In genomic region chr13:101465748-101466127, GRCm38 (mm10) we compare ENCODE assay signal across 18 mouse cellular contexts.
"Had no signal": no experiment of that assay in that cellular context is flagged by ENCODE, and none has a peak within 500 bp of the region (broad histone marks: within the 10 kb centered on the region; RNA-seq: fewer than 3 reads in every experiment).

No protein-coding gene starts in this region.

- H3K4me1 ChIP-seq: midbrain, embryonic 10.5 days; midbrain, embryonic 12.5 days; neural tube, embryonic 15.5 days had no signal

- H3K27me3 ChIP-seq: lung, embryonic 15.5 days; midbrain, embryonic 12.5 days; neural tube, embryonic 13.5 days; neural tube, embryonic 15.5 days had no signal

- H3K4me3 ChIP-seq: lung, embryonic 15.5 days; midbrain, embryonic 10.5 days; midbrain, embryonic 12.5 days; myocyte; neural tube, embryonic 13.5 days; neural tube, embryonic 15.5 days had no signal

- H3K9me3 ChIP-seq: lung, embryonic 15.5 days; midbrain, embryonic 10.5 days; midbrain, embryonic 12.5 days; neural tube, embryonic 13.5 days; neural tube, embryonic 15.5 days had no signal

- H3K9ac ChIP-seq: lung, embryonic 15.5 days; midbrain, embryonic 12.5 days; neural tube, embryonic 13.5 days; neural tube, embryonic 15.5 days had no signal

- H3K27ac ChIP-seq: lung, embryonic 15.5 days; midbrain, embryonic 10.5 days; midbrain, embryonic 12.5 days; neural tube, embryonic 13.5 days; neural tube, embryonic 15.5 days had no signal

- H3K36me3 ChIP-seq: lung, embryonic 15.5 days; midbrain, embryonic 10.5 days; midbrain, embryonic 12.5 days; neural tube, embryonic 13.5 days; neural tube, embryonic 15.5 days had no signal

- H3K4me2 ChIP-seq: lung, embryonic 15.5 days; midbrain, embryonic 12.5 days; neural tube, embryonic 13.5 days; neural tube, embryonic 15.5 days had no signal

- ATAC-seq: lung, postnatal 0 days; midbrain, embryonic 16.5 days had no signal

- DNase-seq: lung, postnatal 4 days; midbrain, embryonic 14.5 days; retina, postnatal 1 day; right cerebral cortex, adult 18-20 months; right cerebral cortex, postnatal 25 days; right cerebral cortex, postnatal 4 days; spleen, adult 18-20 months; thymus, adult 18-20 months; thymus, postnatal 14 days; thymus, postnatal 36 days had no signal
